Mouse (Mus musculus) layer of hippocampus, adult 9-11 months (tissue): ENCODE data around the gene Scg5.

Experiments used
- DNase-seq: peaks from one replicate; pipeline ENCODE4 v3.0.0; 2022

Scg5 gene

DNA sequence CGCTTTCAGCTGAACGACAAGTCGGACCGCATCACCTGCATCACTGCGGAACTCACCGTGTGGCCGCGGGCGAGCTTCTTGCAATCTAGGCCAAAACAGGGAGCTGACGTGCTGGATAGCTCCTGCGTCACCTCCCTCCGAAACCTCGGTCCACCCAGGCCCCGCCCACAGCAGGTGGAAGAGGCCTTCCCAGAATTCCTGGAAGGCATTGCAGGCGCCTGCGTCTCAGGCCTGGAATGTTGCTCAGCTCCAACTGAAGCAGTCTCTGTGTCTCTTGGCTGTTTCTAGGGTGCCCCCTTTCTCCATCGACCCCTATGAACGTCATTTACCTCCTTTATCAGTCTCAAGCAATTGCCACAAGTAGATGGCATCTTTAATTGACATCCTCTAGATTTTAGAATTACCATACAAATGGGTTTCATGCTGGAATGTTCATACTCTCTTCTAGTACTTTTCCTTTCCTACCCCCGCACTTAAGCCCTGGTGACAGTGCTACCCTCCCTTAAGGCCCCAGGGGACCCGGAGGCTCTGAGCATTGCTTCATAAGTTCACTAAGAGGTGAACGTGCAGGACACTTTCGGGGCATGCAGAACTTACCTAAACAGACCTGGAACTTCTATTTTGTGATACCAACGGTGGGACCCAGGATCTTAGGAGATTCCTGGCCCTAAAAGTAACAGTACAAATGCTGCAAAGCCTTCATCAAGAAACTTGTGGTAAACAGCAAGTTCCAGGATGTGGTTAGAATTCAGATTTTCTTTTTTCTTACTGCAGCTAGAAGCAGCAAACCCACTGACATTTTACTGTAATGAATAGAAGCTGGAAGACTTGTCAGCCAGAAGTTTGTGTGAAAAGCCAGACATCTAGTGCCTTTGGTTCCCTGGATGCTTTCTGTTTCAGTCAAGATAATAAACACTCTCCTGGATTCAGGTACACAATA, at the start of gene Scg5:
Scg5 (minus strand) TSS at position 179 of the 940 bp plus-strand sequence.
- DNase-seq = peak; percentile 86

DNA sequence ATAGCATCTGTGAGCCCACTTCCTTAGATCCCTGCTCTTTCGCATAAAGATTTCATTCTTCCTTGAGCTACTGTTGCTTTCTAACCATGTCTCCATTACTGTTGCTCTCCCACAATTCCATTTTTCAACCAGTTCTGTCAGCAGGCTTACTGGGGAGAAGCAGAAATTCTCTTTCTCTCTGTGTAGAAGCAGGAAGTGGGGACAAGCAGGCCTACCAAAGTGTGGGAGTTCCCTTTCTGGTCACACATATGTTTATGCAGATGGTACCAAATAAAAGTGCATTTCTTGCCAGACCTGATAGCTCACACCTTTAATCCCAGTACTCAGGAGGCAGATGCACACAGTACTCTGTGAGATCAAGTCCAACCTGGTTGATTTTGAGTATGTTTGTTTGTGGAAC, 41.2 kb upstream of the Scg5 start:
- DNase-seq = no peak

DNA sequence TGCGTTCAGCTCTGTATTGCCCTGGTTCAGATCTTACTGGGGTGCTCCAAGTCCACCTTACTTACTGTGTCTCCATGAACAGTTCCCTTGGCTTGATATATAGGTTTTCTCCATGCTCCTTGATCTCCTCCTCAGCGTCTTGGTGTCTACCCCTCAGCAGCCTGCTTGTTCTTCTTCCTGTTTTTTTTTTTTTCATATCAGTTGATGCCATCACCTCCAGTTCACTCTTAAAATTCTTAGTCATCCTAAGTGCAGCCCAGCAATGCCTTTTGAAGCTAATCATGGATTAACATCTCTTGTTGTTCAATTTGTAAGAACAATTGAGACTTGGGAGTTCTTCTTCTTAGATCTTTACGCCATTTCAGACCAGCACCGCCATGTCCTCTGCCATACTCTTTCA, 39.5 kb upstream of the Scg5 start:
- no peak for DNase-seq

DNA sequence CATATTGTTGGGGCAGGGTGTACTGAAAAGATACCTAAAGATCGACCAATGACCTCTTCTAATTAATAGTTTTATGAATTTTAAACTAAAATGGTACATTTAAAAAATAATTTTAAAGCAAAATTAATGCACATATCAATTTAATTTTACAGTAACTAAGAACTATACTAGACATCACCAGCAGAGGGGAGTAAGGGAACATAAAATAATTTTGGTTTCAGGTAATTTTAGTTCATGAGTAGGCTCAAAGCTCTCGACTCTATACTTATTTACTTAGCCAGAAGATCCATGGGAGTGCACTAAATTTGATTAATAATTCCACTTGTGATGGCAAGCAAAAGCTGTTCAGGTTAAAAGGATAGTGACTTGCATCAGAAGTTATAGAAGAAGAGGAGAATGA, 37.2 kb upstream of the Scg5 start:
- no peak for DNase-seq

DNA sequence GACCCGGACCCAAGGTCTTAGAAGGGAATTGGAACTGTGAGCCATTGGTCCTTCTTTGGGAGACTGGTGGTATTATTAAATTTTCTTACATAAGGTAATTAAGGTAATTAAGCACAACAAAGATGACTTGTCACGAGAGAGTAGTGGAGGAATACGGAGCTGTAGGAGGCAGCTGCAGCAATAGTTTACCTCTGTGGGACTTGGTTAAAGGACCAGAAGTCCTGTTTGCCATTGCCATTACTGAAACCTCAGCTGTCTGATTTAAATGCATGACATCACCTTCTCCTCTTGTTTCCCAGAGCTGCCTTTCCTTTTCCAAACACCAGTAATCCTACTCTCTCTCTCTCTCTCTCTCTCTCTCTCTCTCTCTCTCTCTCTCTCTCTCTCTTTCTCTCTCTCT, 20.2 kb upstream of the Scg5 start:
- no peak for DNase-seq

DNA sequence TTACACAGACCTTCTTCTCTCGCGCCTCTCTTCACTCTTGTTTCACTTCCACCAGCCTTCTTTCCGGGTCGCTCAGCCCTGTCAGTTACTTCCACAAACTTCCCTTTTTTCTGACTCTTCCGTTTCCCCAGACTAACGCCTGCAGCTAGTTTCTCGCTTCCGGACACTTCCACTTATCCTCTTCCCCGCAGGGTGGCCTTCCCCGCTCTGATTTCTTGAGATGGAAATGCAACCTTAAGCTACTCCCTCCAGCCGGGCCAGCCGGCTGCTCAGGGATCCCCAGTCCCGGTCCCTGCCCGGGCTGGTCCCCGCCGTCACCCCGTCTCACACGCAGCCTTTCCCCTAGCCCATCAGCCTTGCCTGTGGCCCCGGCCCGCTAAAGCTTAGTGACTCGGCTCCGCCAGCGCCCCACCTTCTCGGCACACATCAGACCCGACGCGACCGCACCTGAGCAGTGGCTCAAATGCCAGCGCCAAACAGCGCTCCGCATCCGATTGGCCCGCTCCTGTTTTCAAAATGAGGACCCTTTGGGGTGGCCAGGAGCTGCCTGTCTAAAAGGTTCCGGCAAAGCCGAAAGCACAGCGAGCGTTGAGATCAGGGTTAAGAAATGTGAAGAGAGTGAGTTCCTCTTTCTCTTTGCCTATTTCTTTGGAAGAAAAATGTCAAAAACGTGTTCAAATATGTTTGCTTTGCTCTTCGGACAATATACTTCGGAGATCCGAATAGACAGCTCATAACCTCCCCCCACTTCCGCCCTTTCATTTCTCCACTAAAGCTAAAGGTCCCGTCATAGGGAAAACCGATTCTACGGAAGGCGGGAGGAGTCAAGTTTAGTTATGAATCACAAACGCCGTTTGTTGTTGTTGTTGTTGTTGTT, 19.6 kb upstream of the Scg5 start, which contains the start of gene Arhgap11a:
Arhgap11a (minus strand) TSS at position 417 of the 877 bp plus-strand sequence.
- DNase-seq = peak; percentile 92

DNA sequence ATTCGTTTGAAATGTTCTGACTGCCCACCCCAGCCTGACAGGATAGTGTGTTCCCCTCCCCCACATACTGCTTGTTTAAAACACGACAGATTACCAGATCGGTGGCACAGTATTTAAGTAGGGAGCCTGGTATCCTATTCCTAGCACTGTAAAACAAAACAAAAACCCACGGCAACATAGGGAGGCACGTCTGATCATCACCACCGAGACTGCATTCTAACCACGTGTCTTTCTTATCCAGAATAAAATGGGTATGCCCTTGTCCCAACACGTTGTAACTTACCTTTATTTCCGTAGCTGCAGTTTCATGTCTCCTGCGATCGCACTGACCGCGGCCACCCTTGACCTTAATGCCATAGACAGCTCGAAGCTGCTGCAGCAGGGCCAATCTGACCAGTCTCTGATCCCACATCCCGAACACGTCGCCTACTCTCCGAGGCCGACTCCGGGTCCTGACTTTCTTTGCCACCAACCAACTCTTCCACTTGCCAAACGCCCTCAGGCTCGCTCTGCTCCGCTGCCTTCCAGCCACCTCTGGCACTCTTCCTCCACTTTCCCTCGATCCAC, 18.8 kb upstream of the Scg5 start:
- no peak for DNase-seq

DNA sequence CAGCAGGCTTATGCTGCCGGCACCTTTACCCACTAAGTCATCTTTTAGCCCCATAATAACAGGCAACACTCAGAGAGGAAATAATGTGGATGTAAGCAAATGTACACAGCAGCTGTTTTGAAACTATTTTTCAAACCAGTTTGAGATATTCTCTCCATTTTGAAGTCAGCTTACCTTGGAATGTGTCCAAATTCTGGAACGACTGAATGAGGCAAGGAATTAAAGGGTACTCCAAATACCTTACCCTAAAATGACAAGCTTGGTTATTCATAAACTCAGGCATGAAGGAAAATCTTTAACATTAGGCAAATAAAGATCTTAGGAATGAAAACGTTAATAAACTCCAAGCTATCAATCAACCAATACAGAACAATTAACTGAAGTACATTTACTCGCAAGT, 16.2 kb upstream of the Scg5 start:
- DNase-seq = no peak

DNA sequence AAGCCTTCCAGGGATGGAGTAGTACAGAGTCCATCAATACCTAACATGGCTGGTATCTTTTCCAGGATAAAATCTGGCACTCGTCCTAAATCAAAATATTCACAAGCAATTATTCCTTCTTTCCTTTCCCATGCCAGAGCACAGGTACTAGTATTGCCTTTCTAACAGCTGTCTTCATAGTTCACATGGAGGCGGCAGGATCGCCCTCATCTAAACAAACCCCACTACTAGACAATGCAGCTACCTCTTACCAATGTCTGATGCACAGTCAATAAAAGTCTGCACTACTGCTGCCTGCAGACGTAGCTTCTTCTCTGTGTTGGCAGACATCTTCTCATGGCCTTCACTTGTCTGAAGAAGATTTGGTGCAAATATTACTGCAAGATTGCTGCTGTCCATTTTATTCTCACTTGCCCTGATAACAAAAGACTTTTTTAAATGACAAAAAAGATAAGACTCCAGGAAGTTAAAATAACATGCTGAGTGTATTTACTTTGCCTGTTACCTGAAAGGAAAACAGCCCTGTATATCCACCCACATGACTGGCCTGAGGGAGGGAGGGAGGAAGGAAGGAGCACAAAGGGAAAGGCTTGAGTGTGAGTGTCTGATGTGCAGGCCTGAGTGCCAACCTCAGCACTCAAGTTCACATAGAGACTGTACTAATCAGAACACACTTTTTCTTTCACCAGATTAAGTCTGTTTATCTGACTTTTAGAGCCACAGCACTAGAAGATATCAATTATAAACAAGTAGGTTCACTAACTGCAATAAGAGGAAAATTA, 12.9 kb upstream of the Scg5 start:
- DNase-seq = no peak

DNA sequence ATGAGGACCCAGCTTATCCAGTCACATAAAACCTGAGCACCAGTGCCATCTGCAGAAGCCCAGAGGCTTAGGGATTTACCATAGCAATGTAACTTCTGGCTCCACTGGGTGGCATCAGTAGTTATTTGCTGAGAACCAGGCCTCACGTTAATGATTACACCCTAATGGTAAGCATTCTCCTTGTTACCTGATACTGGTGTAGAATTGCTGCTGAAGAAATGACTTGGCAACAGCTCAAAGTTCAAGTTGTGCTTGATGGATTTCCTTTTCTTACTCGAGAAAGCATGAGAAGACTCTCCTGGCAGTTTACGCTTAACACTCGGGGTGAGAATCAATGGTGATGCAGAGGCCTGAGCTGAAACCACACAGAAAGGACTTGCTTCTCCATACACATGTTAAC, 10.6 kb upstream of the Scg5 start:
- no peak for DNase-seq

DNA sequence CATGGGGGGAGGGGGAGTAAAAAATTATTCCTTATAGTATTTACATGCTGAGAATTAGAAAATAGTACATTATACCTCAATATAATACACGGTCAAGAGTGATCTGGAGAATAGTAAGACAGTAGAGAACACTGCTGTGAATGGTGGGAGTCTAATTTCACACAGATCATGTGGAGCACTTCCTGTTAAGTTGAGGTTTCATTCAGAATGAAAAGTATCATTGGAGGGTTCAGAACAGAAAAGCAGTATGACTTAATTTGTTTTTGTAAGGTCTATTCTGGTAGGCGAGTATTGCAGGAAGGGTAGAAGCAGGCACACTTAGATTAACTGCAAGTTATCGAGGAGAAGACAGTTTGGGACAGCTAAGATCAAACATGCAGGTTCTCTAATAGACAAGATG, 6.3 kb upstream of the Scg5 start:
- no peak for DNase-seq

DNA sequence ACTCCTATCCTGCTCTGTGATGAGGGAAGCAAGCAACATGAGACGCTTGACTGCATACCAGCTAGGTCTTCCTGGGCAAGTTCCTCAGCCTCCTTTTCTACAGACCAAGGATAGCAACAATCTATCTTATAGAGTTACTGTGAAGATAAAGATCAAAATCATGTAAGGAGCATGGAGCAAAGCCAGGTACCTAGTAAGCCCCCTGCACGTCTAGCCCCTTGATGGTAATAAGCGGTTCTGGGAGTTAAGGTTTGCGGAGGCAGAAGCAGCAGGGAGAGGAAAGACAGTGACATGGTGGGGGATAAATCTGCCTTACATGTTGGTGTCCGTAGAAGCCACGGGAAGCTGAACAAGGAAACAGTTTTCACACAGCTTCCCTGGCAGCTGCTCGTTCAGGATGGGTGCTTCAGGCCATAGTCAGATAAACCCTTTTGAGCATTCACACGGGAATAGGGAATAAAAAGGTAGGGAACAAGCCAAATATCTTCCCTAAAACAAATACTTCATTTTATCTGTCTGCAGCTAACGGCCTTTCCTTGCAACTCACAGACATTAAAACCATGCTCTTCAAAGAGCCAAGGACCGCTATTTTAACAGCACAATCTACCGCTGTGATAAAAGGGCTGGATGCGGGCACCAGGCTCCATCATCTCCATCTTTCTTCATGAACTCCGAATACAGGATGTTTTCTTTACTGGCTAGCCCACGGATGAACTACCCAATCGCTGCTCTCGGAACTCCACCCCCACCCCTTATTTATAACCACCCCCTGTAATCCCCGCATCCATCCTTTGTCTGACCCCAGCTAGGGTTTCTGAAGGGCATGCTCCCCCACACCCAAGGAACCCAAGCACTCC, 607 bp downstream of the Scg5 start:
- no peak for DNase-seq

DNA sequence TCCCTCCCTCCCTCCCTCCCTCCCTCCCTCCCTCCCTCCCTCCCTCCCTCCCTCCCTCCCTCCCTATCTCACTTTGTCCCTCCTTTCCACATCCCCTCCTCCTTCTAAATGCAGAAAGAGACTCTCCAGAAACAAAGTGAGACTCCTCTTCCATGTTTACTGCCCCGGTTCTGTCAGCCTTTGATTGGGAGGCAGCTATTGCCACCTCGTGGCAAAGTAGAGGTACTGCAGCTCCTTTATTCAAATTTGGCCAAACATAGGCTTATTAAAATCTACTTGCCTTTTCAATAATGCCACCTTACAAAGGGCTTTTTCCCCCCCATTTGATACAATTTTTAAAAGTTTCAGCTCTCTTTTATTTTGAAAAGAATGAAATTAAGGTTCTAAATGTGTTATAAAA, 5.0 kb downstream of the Scg5 start:
- DNase-seq = no peak

DNA sequence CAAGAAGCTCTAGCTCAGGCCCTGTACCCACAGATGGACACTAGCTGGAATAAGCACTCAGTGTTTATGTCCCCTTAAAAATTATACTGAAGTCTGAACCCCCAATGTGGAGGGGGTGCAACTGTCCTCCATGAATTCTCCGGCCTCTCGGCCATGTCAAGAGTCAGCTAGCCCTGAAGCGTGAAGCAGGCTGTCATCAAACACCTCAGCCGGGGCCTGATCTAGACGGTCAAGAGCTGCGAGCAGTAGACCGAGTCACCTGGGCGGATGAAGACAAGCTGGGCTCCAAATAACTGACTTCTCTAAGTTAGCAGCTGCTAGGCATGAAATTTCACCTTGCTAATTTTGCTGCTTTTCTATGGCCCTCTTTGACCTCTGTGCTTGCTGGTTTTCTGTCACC, 6.6 kb downstream of the Scg5 start:
- no peak for DNase-seq

DNA sequence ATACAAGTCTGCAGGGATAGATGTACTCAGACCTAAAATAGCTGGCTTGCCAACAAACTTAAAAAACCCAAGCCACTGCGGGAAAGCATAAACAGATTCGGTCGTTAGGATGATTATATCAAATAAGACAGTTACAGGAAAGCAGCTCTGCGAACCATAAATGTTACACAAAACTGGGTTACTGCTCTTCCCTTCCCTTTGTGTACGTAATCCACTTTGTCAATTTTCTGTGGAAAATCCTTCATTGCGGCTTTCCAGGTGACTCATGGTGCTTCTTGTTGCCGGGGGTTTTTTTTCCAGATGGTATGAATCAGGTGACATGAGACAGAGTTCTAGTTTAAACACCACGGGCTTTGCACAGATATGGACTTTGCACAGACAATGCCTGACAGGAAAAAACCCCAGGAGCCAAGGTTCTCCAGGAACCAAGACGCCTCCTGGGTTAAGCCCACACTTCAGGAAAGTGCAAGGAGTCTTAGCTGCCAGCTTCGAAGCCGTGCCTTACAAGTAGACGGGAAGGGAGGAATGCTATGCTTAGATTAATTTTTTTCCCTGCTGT, 7.7 kb downstream of the Scg5 start:
- DNase-seq = no peak

DNA sequence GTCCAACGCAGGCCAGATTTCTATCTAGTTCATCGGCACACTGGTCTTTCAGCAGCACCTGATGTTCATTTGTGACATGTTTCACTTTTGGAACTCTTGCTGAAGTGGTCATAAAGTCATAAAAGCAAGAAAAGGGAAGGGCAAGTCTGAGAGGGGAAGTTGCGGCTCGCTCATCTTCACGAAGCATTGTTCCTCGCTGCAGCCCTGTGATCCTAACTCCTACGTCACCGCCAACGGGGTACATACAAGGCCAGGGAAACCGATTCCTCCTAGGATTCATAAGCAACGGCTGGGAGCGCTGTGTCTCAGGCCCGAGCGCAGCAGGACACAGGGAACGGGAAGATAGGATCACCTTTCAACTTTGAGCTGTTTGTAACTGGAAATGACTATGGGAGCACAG, 8.8 kb downstream of the Scg5 start:
- DNase-seq = no peak

DNA sequence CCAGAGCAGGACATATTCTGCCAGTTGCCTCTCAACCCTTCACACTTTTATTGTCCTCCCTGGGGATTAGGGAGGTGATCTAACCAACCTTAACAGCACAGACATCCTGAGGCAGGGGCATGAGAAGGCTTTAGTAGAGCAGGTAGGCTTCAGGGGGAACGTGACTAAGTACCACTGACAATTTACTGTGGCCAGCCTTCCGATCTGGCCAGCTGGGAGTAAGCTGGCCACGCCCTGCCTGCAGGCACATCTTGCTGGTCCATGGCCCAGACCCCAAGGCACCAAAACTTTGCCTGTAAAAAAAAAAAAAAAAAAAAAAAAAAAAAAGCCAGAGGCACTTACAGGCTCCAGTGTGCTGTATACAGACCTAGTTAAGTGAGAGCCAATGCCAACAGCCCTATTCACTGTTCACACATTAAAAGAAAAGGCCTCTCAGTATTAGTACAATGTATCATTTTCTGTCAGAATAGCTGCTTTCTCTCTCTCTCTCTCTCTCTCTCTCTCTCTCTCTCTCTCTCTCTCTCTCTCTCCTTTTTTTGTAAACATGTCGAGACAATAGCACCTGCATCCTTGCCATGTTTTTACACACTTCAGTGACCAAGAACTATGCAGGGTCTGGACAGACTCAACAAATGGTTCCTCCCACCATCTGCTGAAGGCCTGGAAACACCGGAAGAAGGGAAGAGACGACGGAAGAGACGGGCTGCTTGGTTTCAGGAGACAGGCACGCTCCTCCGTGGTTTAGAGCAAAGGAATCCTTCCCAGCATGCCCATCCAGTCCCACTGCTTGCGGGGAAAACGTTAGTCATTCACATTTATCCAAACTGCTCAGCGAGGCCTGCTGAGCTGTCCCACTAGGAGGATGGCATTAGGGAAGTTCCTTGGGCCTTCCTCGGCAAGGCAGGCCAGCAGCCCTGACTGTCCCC, 11.0 kb downstream of the Scg5 start:
- DNase-seq = no peak

DNA sequence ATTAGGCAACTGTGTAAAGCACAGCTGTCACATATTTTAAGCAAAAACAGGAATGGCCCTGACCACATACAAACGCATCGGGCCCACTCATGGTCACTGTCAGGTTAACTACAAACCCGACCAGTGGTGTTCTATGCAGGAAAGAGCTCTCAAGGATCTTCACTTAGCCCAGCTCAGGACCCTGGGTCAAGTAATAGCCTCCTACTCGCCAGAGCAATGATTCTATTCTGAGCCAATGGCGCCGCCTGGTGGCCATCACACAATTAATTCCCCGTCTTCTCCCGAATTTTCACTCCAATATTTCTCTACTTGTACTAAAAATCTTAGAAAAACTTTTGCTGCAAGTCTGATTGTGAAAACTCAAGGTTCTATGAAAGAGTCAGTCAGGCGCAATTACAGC, 21.3 kb downstream of the Scg5 start:
- no peak for DNase-seq

DNA sequence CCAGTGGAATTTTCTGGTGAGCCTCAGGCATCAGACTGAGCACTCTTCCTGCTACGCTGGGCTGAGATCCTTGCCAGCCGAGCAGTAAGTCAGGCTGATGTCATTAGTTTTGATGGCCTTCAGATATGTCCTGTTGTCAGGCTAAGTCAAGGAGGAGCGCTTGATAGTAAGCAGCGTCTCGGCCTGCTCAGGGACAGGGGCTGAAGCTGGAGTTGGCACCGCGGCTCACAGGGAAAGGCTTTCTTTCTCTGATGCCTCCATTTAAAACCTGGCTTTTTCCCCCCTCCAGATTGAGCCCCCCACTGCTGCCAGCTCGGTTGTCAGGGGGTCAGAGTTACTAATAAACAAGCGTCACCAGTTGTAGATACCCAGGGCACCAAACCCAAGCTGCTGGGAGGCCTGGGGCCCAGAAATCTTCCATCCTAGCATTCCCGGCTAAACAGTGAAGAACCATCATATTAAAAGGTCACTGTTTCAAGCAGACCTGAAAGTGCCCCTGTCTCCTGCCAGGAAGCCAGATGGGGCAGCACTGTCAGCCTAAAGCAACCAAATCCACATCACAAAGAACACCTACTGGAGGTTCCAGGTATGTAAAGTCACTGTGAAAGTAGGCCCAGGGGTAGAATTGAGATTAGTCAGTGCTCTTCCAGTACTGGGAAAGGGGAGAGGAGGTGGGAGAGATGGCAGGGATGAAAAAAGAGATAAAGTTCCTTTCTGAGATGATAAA, 21.9 kb downstream of the Scg5 start:
- no peak for DNase-seq

DNA sequence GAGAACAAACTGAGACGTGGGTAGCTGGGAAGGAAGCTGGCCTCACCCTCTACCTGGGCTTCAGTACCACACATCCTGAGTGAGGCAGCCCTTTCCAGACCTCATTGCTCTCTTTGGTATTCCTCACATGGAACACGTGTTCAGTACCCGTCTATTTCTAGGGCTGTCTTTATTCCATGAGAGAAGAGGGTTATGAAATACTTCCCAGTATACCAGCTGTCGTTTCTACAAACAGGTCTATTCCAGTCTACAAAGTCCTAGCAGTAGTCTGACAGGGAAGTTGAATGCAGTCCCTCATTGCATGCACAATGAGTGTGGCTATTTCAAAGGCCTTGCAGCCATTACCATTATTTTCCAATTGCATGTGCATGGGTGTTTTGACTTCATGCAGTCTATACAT, 23.2 kb downstream of the Scg5 start:
- DNase-seq = no peak
